Mouse (Mus musculus): ENCODE results near the gene Plekha3.

Gene Plekha3

DNA sequence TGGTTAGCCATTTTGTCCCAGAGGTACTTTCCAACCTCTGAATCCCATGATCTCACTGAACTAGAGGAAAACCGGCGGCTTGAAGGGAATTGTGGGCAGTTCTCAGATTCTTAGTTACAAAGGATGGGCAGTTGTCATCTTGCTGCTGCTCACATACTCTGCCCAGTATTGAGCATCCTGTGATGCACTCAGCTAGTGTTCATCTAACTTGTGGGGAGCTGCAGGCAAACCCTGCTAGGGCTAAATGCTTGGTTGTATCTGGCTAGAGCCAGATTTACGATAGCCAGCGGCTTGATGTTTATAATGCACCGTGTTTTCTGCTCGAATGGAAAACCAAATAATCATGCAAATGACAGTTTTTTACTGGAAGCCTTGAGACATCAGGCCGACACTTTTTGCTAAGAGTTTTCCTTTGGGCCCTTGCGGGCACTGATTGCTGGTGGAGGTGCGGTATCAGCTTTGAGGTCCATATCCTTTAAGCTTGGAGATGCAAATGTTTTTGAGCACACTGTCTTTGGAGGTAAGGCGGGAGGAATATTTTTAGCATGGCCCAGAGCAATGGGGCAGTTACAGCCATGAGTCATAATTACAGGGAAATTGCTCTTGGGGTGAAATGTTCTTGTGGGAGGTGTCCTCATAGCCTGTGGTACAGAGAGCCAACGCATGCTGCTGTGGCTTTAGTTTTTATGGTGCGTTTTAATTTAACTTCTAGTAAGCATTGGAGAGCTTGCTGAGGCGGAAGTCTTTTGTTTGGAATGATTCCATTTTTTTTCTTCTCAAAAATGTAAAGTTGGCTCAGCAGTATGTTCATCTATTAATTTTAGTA is 1.5 kb downstream of the Plekha3 start:
- DNase-seq, result no peak

- no peak for DNase-seq
Measured at GRCm38 (mm10) chr2:76682301-76682700, 7.2 kb downstream of the Plekha3 start.

DNA sequence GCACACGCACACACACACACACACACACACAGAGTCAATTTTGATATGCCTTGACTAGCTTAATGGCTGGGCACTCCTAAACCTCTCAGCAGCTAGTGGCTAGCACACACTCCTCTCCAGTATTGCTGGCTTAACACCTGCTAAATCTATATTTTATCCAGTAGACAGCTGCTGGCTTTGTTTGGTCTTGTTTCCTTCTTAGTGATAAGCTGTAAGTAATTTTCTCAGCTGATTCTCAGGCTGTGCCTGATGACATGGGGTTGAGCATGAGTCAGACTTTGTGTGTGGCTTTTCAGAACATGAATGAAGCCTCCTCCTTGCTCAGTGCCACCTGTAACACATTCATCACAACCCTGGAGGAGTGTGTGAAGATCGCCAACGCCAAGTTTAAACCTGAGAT is 11.9 kb downstream of the Plekha3 start:
- DNase-seq, result no peak

DNA sequence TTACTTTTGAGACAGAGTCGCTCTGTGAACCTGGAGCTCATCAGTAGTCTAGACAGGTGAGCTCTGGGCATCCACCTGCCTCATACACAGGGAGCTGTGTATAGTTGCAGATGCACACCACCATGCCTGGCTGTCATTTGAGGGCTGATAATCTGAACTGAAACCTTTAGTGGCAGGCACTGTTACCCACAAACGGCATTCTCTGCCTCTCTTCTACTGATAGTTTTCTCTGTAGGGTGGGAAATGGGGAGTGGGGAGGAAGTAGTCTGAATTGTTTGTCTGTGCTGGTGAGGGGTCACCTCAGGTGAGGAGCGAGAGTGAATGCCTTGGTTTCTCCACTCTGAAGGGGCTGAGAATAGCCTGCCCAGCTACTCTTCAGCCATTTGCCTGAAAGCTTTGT is 12.5 kb downstream of the Plekha3 start:
- no peak for DNase-seq

DNA sequence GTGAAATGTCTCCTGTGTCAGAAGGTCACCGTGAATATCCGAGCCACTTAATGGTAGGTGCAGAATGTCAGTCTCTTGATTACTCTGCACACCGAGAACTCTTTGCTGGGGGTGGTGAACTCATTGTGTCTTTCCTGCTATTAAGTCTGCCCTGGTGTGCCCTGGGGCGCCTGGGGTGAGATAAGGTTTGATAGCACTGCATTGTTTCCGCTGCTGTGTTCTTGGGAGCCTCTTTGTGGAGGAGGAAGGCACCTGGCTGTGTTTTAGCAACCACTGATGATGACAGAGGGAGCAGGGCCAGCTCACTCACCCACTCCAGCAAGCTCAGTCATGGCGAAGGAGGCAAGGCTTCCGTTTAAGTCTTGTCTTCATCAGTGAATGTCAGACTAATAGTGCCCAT is 13.1 kb downstream of the Plekha3 start:
- no peak for DNase-seq

GRCm38 (mm10) chr2:76690436-76691204 is 15.5 kb downstream of the Plekha3 start:
- no peak for DNase-seq

DNA sequence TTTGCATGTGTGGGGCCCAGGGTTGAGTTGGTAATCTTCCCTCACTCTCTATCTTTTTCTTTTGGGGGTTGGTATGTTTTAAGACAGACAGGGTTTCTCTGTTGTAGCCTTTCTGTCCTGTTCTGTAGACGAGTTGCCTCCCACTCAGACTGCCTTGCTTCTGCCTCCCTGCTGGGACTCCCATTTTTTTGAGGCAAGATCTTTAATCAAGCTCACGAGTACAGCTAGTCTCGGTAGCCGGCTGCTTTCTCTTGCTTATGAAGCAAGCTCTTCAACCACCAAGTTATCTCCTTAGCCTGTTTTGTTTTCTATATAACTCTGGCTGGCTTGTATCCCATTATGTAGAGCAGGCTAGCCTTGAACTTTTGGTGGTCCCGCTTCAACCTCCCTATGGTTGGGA is 18.7 kb downstream of the Plekha3 start:
- no peak for DNase-seq

DNA sequence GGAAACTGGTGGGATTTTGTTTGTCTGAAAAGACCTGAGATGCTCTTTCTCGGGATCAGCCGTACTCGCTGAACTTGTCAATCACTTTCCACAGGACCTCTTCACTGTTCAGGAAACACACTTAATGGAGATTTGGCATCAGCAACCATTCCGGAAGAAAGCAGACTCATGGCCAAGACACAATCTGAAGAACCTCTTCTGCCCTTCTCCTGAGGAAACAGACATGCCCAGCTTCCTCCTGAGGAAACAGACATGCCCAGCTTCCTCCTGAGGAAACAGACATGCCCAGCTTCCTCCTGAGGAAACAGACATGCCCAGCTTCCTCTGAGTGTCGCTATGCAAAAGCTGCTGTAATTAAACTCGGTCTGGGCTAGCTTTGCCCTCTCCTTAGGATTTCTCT is 20.2 kb downstream of the Plekha3 start:
- no peak for DNase-seq

GRCm38 (mm10) chr2:76702188-76702587 is 27.1 kb downstream of the Plekha3 start:
- no peak for DNase-seq

GRCm38 (mm10) chr2:76702751-76703150 is 27.7 kb downstream of the Plekha3 start:
- DNase-seq, result no peak

- no peak for DNase-seq
Measured at GRCm38 (mm10) chr2:76705655-76706054, 30.6 kb downstream of the Plekha3 start.

GRCm38 (mm10) chr2:76708512-76708911 is 33.4 kb downstream of the Plekha3 start:
- DNase-seq, result no peak

DNA sequence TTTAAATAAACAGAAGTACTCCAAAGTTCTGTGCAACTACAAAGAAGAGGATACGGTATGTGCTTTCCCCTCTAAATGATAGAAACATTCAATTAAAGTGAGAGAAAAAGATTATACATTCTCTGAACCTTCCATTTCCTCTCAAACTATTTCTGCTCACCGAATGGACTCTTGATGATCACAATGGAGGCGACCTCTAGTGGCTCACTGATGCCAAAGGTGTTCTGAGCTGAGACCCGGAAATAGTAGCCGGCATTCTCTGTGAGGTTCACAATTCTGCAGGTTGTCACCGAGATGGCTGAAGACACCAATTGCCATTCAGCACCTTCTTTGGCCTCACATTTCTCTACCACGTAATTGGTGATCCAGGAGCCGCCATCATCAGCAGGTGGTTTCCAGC is 39.9 kb downstream of the Plekha3 start:
- no peak for DNase-seq

DNA sequence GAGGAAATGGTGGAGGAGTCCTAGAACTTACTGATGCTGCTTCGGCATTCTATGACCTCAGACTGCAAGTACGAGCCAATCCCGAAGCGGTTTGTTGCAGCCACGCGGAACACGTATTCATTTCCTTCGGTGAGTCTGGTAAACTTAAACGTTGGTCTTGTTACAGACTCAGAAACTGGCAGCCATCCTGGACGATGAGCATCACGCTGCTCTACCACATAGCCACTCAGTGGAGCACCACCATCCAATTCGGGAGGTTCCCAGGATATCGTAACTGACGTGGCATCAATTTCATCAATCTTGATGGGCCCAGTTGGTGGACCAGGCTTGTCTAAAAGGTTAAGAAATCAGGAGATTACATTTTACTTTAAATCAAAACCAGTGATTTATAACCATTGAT is 44.6 kb downstream of the Plekha3 start:
- DNase-seq, result no peak

Measured in cerebellum, adult 11 months (tissue).